Mouse (Mus musculus) c-Kit-positive CD71-positive TER-119-negative erythroid progenitor cells, embryonic 14.5 days (primary cell): ENCODE results near the gene H2al2c.
"Not testable (repeated sequence)": the region's sequence is repeated elsewhere in the genome, so short reads cannot be mapped to it uniquely, and the experiment has no call there.

Source experiments
- DNase-seq: peaks from one replicate; pipeline ENCODE4 v3.0.0-alpha.2; 2013; ENCODE audit warnings: low read depth

The H2al2c gene

GRCm38 (mm10) chrY:2598799-2599198 lies at the start of gene H2al2c:
Gene H2al2c, plus strand, starts transcription at chrY:2599099.
- DNase-seq: not testable (repeated sequence)
